Mouse (Mus musculus): ENCODE measurements around the gene Cab39l.

Gene Cab39l

DNA sequence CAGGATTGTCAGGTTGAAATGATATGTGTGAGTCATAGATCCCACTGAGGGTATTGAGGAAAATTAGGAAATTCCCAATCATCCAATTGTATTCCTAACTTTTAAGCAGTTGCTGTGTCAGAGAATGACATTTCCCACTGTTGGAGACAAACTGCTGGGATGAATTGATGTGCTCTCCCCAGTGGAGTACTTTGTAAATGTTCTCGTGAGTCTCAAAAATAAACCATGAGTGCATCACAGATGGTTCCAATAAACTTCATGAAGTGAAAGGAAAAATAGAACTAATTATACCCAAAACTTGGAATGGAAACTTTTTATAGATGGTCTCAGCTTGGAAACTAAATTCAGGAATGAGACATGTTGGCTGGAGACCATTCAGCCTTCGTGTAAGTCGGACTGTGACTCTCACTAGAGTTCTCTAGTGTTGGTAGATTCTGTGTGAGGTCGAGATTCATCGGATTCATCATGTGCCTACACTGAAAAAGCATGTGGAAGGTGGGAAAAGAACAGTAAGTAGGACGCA, 73.2 kb downstream of the Cab39l start:
- DNase-seq, result no peak

DNA sequence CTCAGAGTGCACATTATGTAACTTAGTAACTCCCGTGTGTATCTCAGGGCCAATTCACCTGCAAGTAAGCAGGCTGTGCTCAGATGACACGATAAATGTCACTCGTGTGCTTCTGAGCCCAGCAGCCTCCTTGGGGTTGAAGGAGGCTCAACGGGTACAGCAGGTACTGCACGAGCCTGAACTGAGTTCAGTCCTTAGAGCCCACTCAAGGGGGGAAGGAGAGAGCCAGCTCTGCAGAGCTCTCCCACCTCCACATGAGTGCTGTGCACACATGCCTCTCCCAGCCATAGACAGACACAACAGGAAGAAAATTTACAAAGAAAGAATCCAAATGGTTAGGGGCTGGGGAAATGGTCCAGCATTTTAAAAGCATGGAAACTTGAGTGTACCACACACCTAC, 85.1 kb downstream of the Cab39l start:
- no peak for DNase-seq

DNA sequence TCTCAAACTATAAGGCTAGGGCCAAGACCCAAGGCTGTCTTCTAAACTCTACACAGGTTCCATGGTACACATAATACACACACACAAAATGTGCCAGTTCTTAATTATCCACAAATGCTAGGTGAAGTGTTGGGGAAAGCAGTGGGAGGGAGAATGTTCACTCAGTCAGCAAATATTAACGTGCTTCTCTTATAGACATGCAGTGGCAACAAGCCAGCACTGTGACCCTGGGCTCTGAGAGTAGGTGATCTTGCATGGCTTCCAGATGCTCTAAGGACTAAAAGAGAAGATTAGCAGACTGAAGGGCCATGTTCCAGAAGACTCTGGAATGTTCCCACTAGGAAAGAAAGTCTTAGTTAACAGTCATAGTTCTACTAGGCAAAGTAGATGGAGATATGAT, 90.0 kb downstream of the Cab39l start:
- no peak for DNase-seq

GRCm38 (mm10) chr14:59532986-59533385, 92.2 kb downstream of the Cab39l start:
- DNase-seq, result no peak

DNA sequence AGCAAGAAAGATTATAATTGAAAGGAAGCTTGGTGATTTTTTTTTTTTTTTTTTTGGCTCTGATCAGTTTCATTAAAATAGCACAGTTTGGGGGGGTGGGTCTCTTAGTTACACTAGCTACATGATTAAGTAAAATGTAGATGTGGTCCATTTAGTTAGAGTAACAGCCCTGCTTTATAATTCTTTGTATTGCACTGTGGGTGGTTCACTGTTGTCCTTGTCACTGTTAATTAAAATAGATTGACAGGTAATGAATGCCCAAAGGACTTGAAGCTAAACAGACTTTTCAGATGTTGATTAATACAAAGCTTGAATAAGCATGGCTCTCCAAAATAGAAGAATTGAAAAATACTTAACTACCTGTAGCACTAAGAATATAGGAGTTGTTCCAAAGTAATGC, 93.1 kb downstream of the Cab39l start:
- DNase-seq, result no peak

DNA sequence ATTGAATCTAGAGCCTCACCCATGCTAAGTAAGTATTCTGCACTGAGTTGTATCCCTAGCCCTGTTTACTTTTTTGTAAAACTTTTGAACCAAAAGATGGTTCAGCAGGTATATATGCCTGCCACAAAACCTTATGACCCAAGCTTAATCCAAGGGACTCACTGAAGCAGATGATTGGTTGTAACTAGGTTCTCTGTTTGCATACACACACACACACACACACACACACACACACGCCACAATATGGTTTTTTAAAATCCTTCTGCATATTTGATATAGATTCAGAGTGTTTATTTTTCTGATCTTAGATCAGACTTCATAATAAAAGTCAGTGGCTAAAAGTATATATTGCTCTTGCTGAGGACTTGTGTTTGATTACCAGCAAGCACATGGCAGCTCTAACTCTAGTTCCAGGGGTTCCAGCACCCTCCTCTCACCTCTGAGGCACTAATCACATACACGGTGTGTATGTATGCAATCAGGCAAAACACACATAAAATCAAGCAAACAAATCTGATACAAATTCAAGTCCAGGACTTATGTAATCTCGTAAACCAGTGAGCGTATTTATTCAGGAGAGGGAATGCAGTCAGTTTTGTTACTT, 97.2 kb downstream of the Cab39l start:
- no peak for DNase-seq

DNA sequence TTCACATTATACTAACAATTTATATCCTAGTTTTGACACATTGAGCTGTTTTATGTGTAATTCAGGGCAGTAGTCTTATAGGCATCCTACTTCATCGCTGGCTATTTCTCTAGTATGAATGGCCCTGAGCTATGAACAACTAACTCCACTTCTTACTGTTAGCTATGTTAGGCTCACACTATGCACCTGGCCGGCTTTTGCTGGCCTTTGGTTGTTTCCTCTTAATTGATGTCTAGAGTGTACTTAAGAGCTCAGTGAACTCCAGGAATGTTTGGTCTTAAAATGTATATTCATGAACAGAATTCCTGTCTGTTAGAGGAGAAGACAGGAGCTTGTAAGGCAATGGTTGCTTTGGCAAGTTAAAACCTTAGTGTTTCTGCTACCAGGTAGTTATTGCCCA, 99.5 kb downstream of the Cab39l start:
- DNase-seq, result no peak

DNA sequence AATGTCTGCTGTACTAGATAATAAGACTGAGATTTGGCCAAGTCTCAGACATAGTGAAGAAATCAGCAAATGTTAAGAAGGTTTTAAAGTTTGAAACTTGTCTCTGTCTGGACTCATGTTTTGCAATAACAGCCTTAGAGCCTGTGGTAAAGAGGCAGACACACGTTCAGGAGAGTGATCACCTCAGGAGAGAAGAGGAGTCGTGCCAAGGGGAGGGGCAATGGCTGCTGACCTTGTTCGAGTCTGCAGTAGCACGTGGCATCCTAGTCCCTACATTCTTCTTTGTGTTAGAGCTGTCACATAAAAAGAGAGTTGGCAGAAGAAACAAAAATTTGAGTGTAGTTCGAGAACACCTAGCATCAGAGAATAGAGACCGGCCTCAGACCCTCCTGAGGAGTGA, 100.0 kb downstream of the Cab39l start:
- DNase-seq, result no peak

DNA sequence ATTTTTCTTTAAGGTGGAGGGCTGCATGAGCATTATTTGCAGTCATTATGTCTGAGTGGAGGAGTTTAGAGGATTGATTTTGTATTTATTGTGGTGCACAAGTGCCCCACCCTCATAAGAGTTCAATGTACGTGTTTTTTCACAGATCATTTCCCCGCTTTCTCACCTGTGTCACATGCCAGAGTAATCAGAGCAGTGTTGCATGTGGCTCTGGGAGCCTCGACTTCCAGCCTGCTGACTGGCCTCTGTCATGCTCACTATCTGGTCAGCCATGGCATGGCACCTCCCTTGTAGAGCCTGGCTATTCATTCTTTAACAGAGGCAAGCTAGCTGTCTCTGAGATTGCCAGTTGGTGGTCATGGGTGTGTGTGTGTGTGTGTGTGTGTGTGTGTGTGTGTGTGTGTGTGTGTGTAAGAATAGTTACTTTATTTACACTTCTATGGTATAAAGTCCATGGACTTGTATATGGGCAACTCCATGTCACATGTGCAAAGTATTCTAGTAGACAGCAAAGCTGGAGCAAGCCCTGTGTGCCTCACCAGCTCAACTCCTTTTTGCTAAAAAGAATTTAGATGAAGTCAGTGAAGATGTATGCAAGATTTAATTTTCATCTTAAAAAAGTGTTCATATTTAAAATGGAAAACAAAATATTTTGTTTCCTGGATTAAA, 102.5 kb downstream of the Cab39l start:
- DNase-seq, result no peak

DNA sequence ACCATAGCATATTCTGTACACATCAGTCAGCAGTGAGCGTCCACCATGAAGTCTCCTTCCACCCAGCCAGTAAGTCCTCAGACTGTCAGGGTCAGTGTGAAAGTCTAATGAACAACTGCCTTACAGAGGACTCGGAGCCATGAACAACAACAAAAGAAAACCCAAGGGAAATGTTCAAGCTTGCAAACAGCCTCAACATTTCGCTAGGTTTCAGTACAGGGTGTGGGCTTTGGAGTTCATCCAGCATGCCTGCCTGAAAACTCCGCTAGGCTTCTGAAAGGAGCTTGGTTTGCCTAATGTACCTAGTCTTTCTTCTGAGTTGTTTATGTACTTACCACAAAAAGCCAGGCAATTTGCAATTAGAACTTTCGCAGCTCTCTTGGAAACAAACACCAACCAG, 103.2 kb downstream of the Cab39l start:
- no peak for DNase-seq

- no peak for DNase-seq
Observed at GRCm38 (mm10) chr14:59546162-59546880, 105.5 kb downstream of the Cab39l start.

GRCm38 (mm10) chr14:59547530-59547929, 106.8 kb downstream of the Cab39l start:
- DNase-seq, result no peak

DNA sequence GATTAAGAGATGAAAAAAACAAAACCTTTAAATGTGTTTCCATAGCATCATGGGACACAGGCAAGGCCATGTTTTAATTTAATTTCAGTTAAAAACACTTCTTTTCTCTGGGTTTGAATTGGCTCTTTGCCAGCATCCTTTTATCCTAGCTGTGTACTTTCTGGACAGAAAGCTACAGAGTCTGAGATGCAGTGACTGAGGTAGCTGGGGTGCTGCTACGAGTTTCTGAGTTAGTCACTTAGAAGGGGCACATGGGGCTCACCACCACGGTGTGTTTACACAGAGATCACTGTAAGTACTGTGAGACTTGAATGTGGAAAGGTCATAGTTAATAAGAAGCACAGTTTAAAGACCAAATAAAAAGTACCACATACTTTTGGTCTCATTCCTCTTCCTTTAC, 107.8 kb downstream of the Cab39l start:
- no peak for DNase-seq

- peak; percentile 64 for DNase-seq
Observed at GRCm38 (mm10) chr14:59549106-59549505, 108.3 kb downstream of the Cab39l start.

- no peak for DNase-seq
Observed at GRCm38 (mm10) chr14:59550841-59551240, 110.1 kb downstream of the Cab39l start.

- DNase-seq, result no peak
Observed at GRCm38 (mm10) chr14:59551956-59552355, 111.2 kb downstream of the Cab39l start.

GRCm38 (mm10) chr14:59554025-59554424, 113.3 kb downstream of the Cab39l start:
- no peak for DNase-seq

DNA sequence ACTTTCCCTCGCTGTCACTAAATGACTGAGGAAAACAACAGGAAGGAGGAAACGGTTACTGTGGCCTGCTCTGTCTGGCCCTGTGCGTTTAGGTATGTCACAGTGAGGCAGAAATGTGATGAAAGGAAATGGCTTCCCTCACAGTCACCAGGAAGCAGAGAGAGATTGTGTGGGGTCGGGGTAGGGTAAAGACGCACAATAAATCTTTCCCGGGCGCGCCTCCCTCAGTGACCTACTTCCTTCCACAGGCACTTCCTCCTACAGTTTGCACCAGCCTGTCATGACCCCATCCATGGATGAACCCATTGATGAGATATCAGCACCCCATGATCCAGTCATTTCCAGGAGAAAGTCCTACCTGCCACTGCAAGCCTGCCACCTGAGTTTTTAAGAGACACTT, 114.2 kb downstream of the Cab39l start:
- DNase-seq, result no peak

DNA sequence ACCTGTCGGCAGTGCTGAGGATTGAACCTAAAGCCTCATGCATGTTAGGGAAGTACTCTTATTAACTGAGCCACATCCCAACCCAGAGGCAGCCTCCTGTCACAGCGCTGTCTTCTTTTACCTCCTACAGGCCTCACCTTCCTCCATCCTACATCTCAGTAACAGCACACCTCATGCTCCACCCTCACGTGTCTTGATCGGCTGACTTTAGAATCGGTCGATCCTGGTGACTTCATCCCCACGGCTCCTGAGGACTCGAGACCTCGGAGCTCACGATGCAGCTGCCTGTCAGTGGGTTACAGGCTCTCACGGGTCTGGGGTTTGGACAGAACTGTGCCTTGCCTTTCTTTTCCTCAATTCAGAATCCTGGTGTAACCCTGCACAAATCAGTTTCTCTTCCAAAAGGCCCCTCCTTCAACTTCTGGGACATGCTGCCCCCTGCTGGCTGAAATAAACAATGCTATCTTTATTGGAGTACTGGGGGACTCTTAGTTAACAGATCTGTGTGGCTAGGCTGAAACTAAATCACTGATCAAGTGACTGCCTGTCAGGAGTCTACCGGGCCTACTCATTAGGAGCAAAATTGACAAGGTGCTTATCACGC, 115.3 kb downstream of the Cab39l start:
- peak; percentile 89 for DNase-seq

DNA sequence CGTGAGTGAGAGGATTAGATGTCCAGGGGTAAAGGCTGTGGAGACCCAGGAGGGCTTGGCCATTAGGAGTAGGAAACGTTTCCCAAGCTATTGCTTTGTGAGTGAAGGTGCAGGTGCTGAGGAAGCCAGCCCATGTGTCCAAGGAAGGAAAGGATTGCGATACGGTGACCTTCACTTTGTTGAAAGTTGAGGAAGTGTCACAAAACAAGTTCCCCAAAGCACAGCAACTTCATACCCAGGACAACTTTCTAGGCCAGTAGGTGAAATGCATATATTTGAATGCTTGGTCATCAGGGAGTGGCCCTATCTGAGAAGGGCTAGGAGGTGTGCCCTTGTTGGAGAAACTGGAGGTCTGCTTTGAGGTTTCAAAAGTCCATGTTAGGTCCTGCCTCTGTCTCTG, 116.3 kb downstream of the Cab39l start:
- DNase-seq, result no peak

DNA sequence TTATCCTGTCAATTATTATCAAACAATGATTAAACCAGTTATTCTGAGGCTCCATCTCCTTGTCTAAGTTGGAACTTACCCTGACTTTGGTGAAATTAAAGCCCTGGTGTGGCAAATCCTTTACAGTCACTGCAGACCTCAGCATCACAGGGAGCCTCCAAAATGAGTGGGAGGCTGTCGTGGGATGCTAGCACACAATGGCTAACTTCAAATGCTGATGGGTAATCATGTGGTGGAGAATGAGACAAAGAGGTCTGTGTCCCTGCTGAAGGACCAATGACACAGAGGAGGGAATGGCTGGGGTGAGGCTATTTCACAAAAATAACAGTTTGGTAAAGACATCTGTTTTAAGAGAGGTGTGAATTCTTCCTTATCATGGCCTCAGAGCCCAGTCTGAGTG, 117.1 kb downstream of the Cab39l start:
- DNase-seq, result no peak

- DNase-seq, result no peak
Observed at GRCm38 (mm10) chr14:59566756-59567155, 126.0 kb downstream of the Cab39l start.

DNA sequence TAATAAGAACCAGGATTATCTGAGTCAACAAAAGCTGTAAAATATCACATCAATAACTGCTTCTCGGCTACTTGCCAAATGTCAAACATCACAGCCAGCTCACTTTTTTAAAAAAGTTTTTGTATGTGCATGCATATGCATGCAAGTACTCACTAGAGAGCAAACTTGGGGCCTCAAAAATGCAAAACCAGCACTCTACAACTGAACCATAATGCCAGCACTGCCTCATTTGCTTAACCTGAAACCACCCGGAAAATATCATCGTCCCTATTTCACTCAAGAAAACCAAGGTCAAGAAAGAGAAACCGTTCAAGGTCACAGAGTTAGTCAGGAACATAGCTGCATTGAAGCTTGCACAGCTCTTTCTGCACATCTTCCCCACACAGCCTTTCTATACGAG, 135.6 kb downstream of the Cab39l start:
- DNase-seq, result no peak

GRCm38 (mm10) chr14:59590614-59591013, 149.8 kb downstream of the Cab39l start:
- DNase-seq, result peak; percentile 36
